Mouse (Mus musculus) liver, embryonic 16.5 days (tissue): ENCODE measurements at regions not wholly inside any gene's neighbourhood (a gene's known extent, or its start where the extent isn't known, plus 50 kb on each side); places are given as distances from the start of the nearest gene placed in this dataset.

Source experiments
- ATAC-seq: fragments of 200-750 bp; cut with Nextera tagmentation; 2 replicates; pipeline ENCODE4 v1.8.0; 2017; ENCODE audit warnings: low read depth, mild to moderate bottlenecking, moderate number of reproducible peaks, moderate library complexity
- H3K27ac ChIP-seq: fragments of 300-500 bp; sonication (generic); 2 replicates; pipeline ENCODE4 v1.5.1; 2014; ENCODE audit warnings: mild to moderate bottlenecking, low read length
- H3K27me3 ChIP-seq: fragments of 300-500 bp; sonication (generic); 2 replicates; pipeline ENCODE4 v1.6.1; 2014; ENCODE audit warnings: low read depth, low read length, mixed read lengths; ENCODE audit not compliant: control insufficient read depth, insufficient read depth
- H3K36me3 ChIP-seq: fragments of 300-500 bp; sonication (generic); 2 replicates; pipeline ENCODE4 v1.6.1; 2014; ENCODE audit warnings: mild to moderate bottlenecking; ENCODE audit not compliant: control insufficient read depth, insufficient read depth
- H3K4me1 ChIP-seq: fragments of 300-500 bp; sonication (generic); 2 replicates; pipeline ENCODE4 v1.6.1; 2014; ENCODE audit warnings: low read depth, low read length, mixed read lengths; ENCODE audit not compliant: control insufficient read depth
- H3K4me2 ChIP-seq: fragments of 300-500 bp; sonication (generic); 2 replicates; pipeline ENCODE4 v1.6.1; 2014; ENCODE audit warnings: low read depth, low read length, mixed read lengths
- H3K4me3 ChIP-seq: fragments of 300-500 bp; sonication (generic); 2 replicates; pipeline ENCODE4 v1.5.1; 2014; ENCODE audit warnings: low read depth, mild to moderate bottlenecking, low read length
- H3K9ac ChIP-seq: fragments of 300-500 bp; sonication (generic); 2 replicates; pipeline ENCODE4 v1.6.1; 2014; ENCODE audit warnings: low read depth, low read length
- H3K9me3 ChIP-seq: fragments of 300-500 bp; sonication (generic); replicated peaks from 2 replicates; pipeline ENCODE4 v1.6.1; 2016; ENCODE audit warnings: low read length; ENCODE audit not compliant: control insufficient read depth
- WGBS: fragments of 180-500 bp; shearing (Covaris S2); extraction: QIAGEN DNeasy Blood & Tissue Kit; methylation state at CpG from one replicate; pipeline ENCODE4 v1.1.7; 2014; ENCODE audit not compliant: insufficient replicate concordance; 5-methylcytosine and 5-hydroxymethylcytosine counted together

- H3K9ac ChIP-seq = no peak overlapping the region
- ATAC-seq = no peak
- H3K36me3 ChIP-seq = no peaks in the 10 kb centered on the region
- H3K4me2 ChIP-seq = no peak overlapping the region
- no peaks in the 10 kb centered on the region; the same call in 1 of the 2 replicates for H3K27me3 ChIP-seq
- 67% methylated on average over 5 of the region's 5 CpGs for WGBS
- H3K9me3 ChIP-seq = no peaks in the 10 kb centered on the region
- H3K27ac ChIP-seq = no peak overlapping the region
- no peak overlapping the region for H3K4me3 ChIP-seq
- H3K4me1 ChIP-seq = no peaks in the 10 kb centered on the region
Measured at GRCm38 (mm10) chr2:72541246-72541645, 65.3 kb downstream of the Cdca7 start.

- Histone ChIP-seq H3K9me3 (no peaks in the 10 kb centered on the region), H3K4me3 (no peak overlapping the region), H3K4me2 (no peak overlapping the region), H3K9ac (no peak overlapping the region), H3K27me3 (no peaks in the 10 kb centered on the region; the same call in 1 of the 2 replicates), H3K36me3 (no peaks in the 10 kb centered on the region), H3K27ac (no peak overlapping the region), H3K4me1 (no peaks in the 10 kb centered on the region)
- ATAC-seq = no peak
- 62% methylated on average over 1 of the region's 1 CpGs for WGBS
Measured at GRCm38 (mm10) chr2:72545453-72545852, 69.5 kb downstream of the Cdca7 start.

GRCm38 (mm10) chr2:72546476-72546875 lies 70.5 kb downstream of the Cdca7 start:
- Histone ChIP-seq H3K4me2 (no peak overlapping the region), H3K27ac (no peak overlapping the region), H3K9ac (no peak overlapping the region), H3K9me3 (no peaks in the 10 kb centered on the region), H3K36me3 (no peaks in the 10 kb centered on the region), H3K27me3 (no peaks in the 10 kb centered on the region; the same call in 1 of the 2 replicates), H3K4me1 (no peaks in the 10 kb centered on the region), H3K4me3 (no peak overlapping the region)
- 41% methylated on average over 5 of the region's 5 CpGs for WGBS
- ATAC-seq = no peak

- Histone ChIP-seq H3K27me3 (no peaks in the 10 kb centered on the region; the same call in 1 of the 2 replicates), H3K4me3 (no peak overlapping the region), H3K4me2 (no peak overlapping the region), H3K27ac (no peak overlapping the region), H3K9ac (no peak overlapping the region), H3K4me1 (no peaks in the 10 kb centered on the region), H3K36me3 (no peaks in the 10 kb centered on the region), H3K9me3 (no peaks in the 10 kb centered on the region)
- ATAC-seq = no peak
- WGBS = 34% methylated on average over 4 of the region's 4 CpGs
Measured at GRCm38 (mm10) chr2:72546963-72547362, 71.0 kb downstream of the Cdca7 start.

GRCm38 (mm10) chr2:72551268-72551667 lies 75.3 kb downstream of the Cdca7 start:
- no peak for ATAC-seq
- WGBS = 55% methylated on average over 4 of the region's 4 CpGs
- H3K27me3 ChIP-seq = no peaks in the 10 kb centered on the region
- H3K27ac ChIP-seq = no peak overlapping the region
- H3K4me2 ChIP-seq = no peak overlapping the region
- H3K4me1 ChIP-seq = no peaks in the 10 kb centered on the region
- H3K4me3 ChIP-seq = no peak overlapping the region
- H3K36me3 ChIP-seq = no peaks in the 10 kb centered on the region
- H3K9ac ChIP-seq = no peak overlapping the region
- no peaks in the 10 kb centered on the region for H3K9me3 ChIP-seq

- WGBS = 48% methylated on average over 5 of the region's 5 CpGs
- Histone ChIP-seq H3K4me2 (no peak overlapping the region), H3K4me1 (no peaks in the 10 kb centered on the region), H3K4me3 (no peak overlapping the region), H3K9me3 (no peaks in the 10 kb centered on the region), H3K36me3 (no peaks in the 10 kb centered on the region), H3K9ac (no peak overlapping the region), H3K27me3 (no peaks in the 10 kb centered on the region), H3K27ac (no peak overlapping the region)
- ATAC-seq = no peak
Measured at GRCm38 (mm10) chr2:72554603-72555002, 78.6 kb downstream of the Cdca7 start.

GRCm38 (mm10) chr2:72555116-72555515 lies 79.2 kb downstream of the Cdca7 start:
- WGBS = 74% methylated on average over 4 of the region's 4 CpGs
- Histone ChIP-seq H3K27ac (no peak overlapping the region), H3K36me3 (no peaks in the 10 kb centered on the region), H3K4me1 (no peaks in the 10 kb centered on the region), H3K4me2 (no peak overlapping the region), H3K4me3 (no peak overlapping the region), H3K9me3 (no peaks in the 10 kb centered on the region), H3K9ac (no peak overlapping the region), H3K27me3 (no peaks in the 10 kb centered on the region)
- no peak for ATAC-seq

- Histone ChIP-seq H3K4me3 (no peak overlapping the region), H3K36me3 (no peaks in the 10 kb centered on the region), H3K9me3 (no peaks in the 10 kb centered on the region), H3K9ac (no peak overlapping the region), H3K27ac (no peak overlapping the region), H3K4me2 (no peak overlapping the region), H3K4me1 (no peaks in the 10 kb centered on the region), H3K27me3 (no peaks in the 10 kb centered on the region)
- 44% methylated on average over 6 of the region's 6 CpGs for WGBS
- no peak for ATAC-seq
Measured at GRCm38 (mm10) chr2:72555556-72555955, 79.6 kb downstream of the Cdca7 start.

GRCm38 (mm10) chr2:72556064-72556821 lies 80.3 kb downstream of the Cdca7 start:
- H3K4me2 ChIP-seq = no peak overlapping the region
- H3K36me3 ChIP-seq = no peaks in the 10 kb centered on the region
- no peaks in the 10 kb centered on the region for H3K27me3 ChIP-seq
- ATAC-seq = no peak
- H3K9ac ChIP-seq = no peak overlapping the region
- no peak overlapping the region for H3K4me3 ChIP-seq
- H3K9me3 ChIP-seq = no peaks in the 10 kb centered on the region
- H3K27ac ChIP-seq = no peak overlapping the region
- no peaks in the 10 kb centered on the region for H3K4me1 ChIP-seq
- 58% methylated on average over 8 of the region's 8 CpGs for WGBS
